Mouse (Mus musculus) heart, adult 2 months (tissue): ENCODE data around the gene Arhgap25.
"Not testable (repeated sequence)": the region's sequence is repeated elsewhere in the genome, so short reads cannot be mapped to it uniquely, and the experiment has no call there.

Source experiments
- CTCF ChIP-seq: fragments of 200-600 bp; IDR thresholded peaks from 2 replicates; pipeline ENCODE4 v1.8.1; 2022; ENCODE audit warnings: antibody characterized with exemption, mild to moderate bottlenecking, moderate library complexity
- POLR2A ChIP-seq: fragments of 200-500 bp; IDR thresholded peaks from 2 replicates; pipeline ENCODE4 v1.6.1; 2011; ENCODE audit warnings: mild to moderate bottlenecking, low read depth, low read length, control low read depth; ENCODE audit not compliant: insufficient read depth

- TF ChIP-seq POLR2A, CTCF: not testable (repeated sequence)
These were observed 63.0 kb downstream of the Arhgap25 start for GRCm38 (mm10) chr6:87470098-87470497.
